Mouse (Mus musculus): ENCODE measurements around the gene Trim15.

The Trim15 gene

GRCm38 (mm10) chr17:36869284-36869954 is 2.4 kb upstream of the Trim15 start, which contains the start of gene Trim10:
Gene Trim10, plus strand, starts transcription at chr17:36869574.
- DNase-seq, result no peak

GRCm38 (mm10) chr17:36868836-36869235 is 1.8 kb upstream of the Trim15 start:
- DNase-seq, result no peak

GRCm38 (mm10) chr17:36861680-36862079 is 5.3 kb downstream of the Trim15 start:
- DNase-seq, result no peak

GRCm38 (mm10) chr17:36858181-36858580 is 8.8 kb downstream of the Trim15 start:
- DNase-seq, result no peak

- DNase-seq, result no peak
Observed at GRCm38 (mm10) chr17:36856236-36856635, 10.8 kb downstream of the Trim15 start.

GRCm38 (mm10) chr17:36855484-36855883 is 11.5 kb downstream of the Trim15 start:
- no peak for DNase-seq

- no peak for DNase-seq
Observed at GRCm38 (mm10) chr17:36851627-36852026, 15.4 kb downstream of the Trim15 start.

GRCm38 (mm10) chr17:36851200-36851599 is 15.8 kb downstream of the Trim15 start:
- DNase-seq, result no peak

GRCm38 (mm10) chr17:36849992-36850391 is 17.0 kb downstream of the Trim15 start:
- DNase-seq, result no peak

- DNase-seq, result no peak
Observed at GRCm38 (mm10) chr17:36848911-36849310, 18.1 kb downstream of the Trim15 start.

GRCm38 (mm10) chr17:36844725-36845124 is 22.3 kb downstream of the Trim15 start:
- DNase-seq, result no peak

GRCm38 (mm10) chr17:36844286-36844719 is 22.7 kb downstream of the Trim15 start:
- DNase-seq, result no peak

GRCm38 (mm10) chr17:36843696-36844095 is 23.3 kb downstream of the Trim15 start:
- DNase-seq, result no peak

- no peak for DNase-seq
Observed at GRCm38 (mm10) chr17:36840961-36841445, 26.0 kb downstream of the Trim15 start.

GRCm38 (mm10) chr17:36839931-36840330 is 27.1 kb downstream of the Trim15 start:
- DNase-seq, result no peak

GRCm38 (mm10) chr17:36839001-36839400 is 28.0 kb downstream of the Trim15 start:
- no peak for DNase-seq

- DNase-seq, result peak; percentile 99
Observed at GRCm38 (mm10) chr17:36836874-36837647, 29.9 kb downstream of the Trim15 start, which contains the start of gene Trim26. Gene Trim26, plus strand, starts transcription at chr17:36837134.

- DNase-seq, result no peak
Observed at GRCm38 (mm10) chr17:36836427-36836812, 30.6 kb downstream of the Trim15 start.

GRCm38 (mm10) chr17:36835591-36836426 is 31.2 kb downstream of the Trim15 start:
- DNase-seq, result peak; percentile 38

GRCm38 (mm10) chr17:36832694-36833093 is 34.3 kb downstream of the Trim15 start:
- DNase-seq, result no peak

- no peak for DNase-seq
Observed at GRCm38 (mm10) chr17:36830470-36830869, 36.5 kb downstream of the Trim15 start.

- DNase-seq, result no peak
Observed at GRCm38 (mm10) chr17:36828488-36828887, 38.5 kb downstream of the Trim15 start.

GRCm38 (mm10) chr17:36826002-36826401 is 41.0 kb downstream of the Trim15 start:
- DNase-seq, result peak; percentile 86

Data from retina, postnatal 1 day (tissue).